Mouse (Mus musculus) retina, postnatal 1 day (tissue): Measurements from ENCODE around the gene Hjurp.
A peak's percentile ranks its signal among the peaks of the same experiment; 100 is the strongest.

ENCODE experiments used
- DNase-seq: peaks from one replicate; pipeline ENCODE4 v3.0.0-alpha.2; 2012

Hjurp gene

GRCm38 (mm10) chr1:88277098-88277817 is at the start of gene Hjurp, which contains the start of gene Trpm8:
TSS of gene Hjurp (minus strand) at chr1:88277633.
TSS of gene Trpm8 (plus strand) at chr1:88277661.
- peak; percentile 100 for DNase-seq

- no peak for DNase-seq
These were observed 45.7 kb upstream of the Hjurp start for GRCm38 (mm10) chr1:88323101-88323500.

- DNase-seq: no peak
These were observed 44.7 kb upstream of the Hjurp start for GRCm38 (mm10) chr1:88322146-88322545.

- DNase-seq: no peak
These were observed 43.5 kb upstream of the Hjurp start for GRCm38 (mm10) chr1:88320821-88321395.

GRCm38 (mm10) chr1:88318531-88319060 is 41.2 kb upstream of the Hjurp start:
- DNase-seq: peak; percentile 82

- DNase-seq: no peak
These were observed 39.8 kb upstream of the Hjurp start for GRCm38 (mm10) chr1:88317279-88317678.

- peak; percentile 3 for DNase-seq
These were observed 32.9 kb upstream of the Hjurp start for GRCm38 (mm10) chr1:88310349-88310748.

GRCm38 (mm10) chr1:88309905-88310304 is 32.5 kb upstream of the Hjurp start:
- DNase-seq: no peak

- DNase-seq: no peak
These were observed 31.6 kb upstream of the Hjurp start for GRCm38 (mm10) chr1:88309020-88309419.

GRCm38 (mm10) chr1:88307180-88307579 is 29.7 kb upstream of the Hjurp start:
- no peak for DNase-seq

GRCm38 (mm10) chr1:88306543-88306942 is 29.1 kb upstream of the Hjurp start:
- DNase-seq: peak; percentile 6

- peak; percentile 6 for DNase-seq
These were observed 27.8 kb upstream of the Hjurp start for GRCm38 (mm10) chr1:88305018-88305795.

- DNase-seq: peak; percentile 9
These were observed 27.0 kb upstream of the Hjurp start for GRCm38 (mm10) chr1:88304261-88304985.

- peak; percentile 8 for DNase-seq
These were observed 26.3 kb upstream of the Hjurp start for GRCm38 (mm10) chr1:88303762-88304161.

GRCm38 (mm10) chr1:88302057-88302740 is 24.8 kb upstream of the Hjurp start:
- peak; percentile 19 for DNase-seq

- DNase-seq: peak; percentile 34
These were observed 23.9 kb upstream of the Hjurp start for GRCm38 (mm10) chr1:88301121-88302014.

GRCm38 (mm10) chr1:88300301-88301050 is 23.0 kb upstream of the Hjurp start:
- DNase-seq: peak; percentile 12

- peak; percentile 9 for DNase-seq
These were observed 22.1 kb upstream of the Hjurp start for GRCm38 (mm10) chr1:88299529-88299945.

GRCm38 (mm10) chr1:88298686-88299528 is 21.5 kb upstream of the Hjurp start:
- peak; percentile 5 for DNase-seq
